Mouse (Mus musculus): ENCODE data around the gene Gm21748.
"Not testable (repeated sequence)": the region's sequence is repeated elsewhere in the genome, so short reads cannot be mapped to it uniquely, and the experiment has no call there.

Gene Gm21748

DNA sequence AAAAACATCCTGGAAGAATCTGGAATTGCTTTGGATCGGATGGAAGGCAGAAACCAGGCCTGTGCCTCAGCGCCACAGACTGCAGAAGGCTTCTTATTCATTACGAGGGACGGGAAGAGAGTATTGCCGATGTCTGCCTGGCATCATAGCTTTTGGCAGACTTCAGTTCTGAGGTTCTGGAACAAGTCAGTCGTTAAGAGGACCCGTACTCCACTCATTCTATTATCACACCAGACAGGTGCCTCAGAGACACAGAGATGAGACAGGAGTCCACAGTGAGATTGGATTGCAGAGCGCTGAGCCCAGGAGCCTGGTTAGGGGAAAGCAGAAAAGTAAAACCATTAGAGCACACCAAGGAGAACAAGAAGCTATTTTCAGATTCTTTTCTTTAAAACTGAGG, at the start of gene Gm21748:
Gene Gm21748, minus strand, starts transcription at position 101 of the 400 bp plus-strand sequence.
- DNase-seq = not testable (repeated sequence)
